Mouse (Mus musculus) ZHBTc4 (cell line): ENCODE results near the gene Pon1.

Experiments
- DNase-seq: peaks from one replicate; pipeline ENCODE4 v3.0.0-alpha.2; 2011; ENCODE audit warnings: low read depth, low spot score

The Pon1 gene

GRCm38 (mm10) chr6:5177967-5178891, 15.5 kb downstream of the Pon1 start:
- no peak for DNase-seq

DNA sequence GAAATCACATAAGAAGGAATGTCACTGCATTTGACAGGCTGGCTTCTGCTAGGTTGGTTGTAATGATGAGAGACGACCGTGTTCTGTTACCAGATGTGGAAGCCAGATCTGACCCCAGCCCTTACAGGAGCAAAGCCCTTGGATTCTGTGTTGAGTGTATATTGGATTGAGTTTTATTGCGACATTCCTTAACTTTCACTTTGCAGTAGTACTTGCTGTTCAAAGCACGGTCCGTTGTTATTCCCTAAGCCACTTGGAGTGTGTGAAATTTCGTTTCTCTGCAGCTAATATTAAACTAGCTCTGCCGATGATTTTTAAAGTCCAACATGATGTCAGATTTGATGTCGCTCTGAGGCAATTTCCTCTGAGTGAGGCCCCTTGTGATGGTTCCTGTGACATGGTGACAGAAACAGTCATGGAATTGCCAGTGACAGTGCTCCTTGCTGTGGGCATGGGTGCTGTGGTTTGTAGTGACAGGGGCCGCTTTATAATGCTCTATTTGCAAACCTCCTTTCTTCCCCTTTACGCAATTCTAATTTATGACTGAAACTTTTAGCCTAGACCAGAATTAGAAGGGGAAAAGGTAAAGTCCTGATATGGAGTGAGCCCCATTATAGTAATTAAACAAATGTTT, 19.4 kb downstream of the Pon1 start:
- no peak for DNase-seq

GRCm38 (mm10) chr6:5172571-5172970, 21.2 kb downstream of the Pon1 start:
- peak; percentile 48 for DNase-seq

GRCm38 (mm10) chr6:5171418-5171817, 22.3 kb downstream of the Pon1 start:
- DNase-seq: no peak

GRCm38 (mm10) chr6:5168158-5168557, 25.6 kb downstream of the Pon1 start:
- DNase-seq: no peak

GRCm38 (mm10) chr6:5167051-5167677, 26.6 kb downstream of the Pon1 start:
- DNase-seq: peak; percentile 26

- no peak for DNase-seq
Observed at GRCm38 (mm10) chr6:5164855-5165254, 28.9 kb downstream of the Pon1 start.

GRCm38 (mm10) chr6:5163507-5164144, 30.1 kb downstream of the Pon1 start:
- DNase-seq: no peak

DNA sequence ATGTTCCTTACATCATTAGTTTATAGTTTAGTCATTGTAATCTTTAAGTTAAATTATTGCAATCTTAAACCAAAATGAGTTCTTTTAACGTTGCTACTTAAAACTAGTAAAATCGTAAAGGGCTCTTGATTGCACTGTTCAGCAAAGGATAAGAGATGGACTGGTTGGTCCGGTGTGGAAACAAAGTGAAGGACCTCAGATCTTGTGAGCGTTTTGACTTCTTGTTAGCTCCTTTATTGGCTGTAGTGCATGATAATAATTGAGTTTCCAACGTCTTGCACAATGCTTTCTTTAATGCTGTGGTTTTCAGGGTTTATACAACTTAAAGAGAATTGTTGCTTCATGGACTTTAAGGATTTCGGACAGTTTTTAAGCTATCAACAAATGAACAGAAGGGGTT, 31.7 kb downstream of the Pon1 start:
- DNase-seq: no peak

DNA sequence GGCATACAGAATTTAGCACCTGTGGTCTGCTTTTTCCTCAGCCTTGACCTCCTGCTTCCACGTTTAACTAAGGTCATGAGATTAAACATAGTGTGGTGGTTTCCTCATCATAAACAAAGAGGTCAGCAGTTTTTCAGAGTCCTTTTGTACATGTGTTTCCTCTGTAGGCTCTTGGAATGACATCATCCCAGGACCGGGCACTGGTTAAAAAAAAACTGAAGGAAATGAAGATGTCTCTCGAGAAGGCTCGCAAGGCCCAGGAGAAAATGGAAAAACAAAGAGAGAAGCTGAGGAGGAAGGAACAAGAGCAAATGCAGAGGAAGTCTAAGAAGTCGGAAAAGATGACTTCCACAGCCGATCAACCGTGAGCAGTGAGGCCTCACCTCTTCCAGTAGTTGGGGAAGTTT, 34.4 kb downstream of the Pon1 start:
- DNase-seq: no peak

- no peak for DNase-seq
Observed at GRCm38 (mm10) chr6:5156541-5157425, 37.0 kb downstream of the Pon1 start.

DNA sequence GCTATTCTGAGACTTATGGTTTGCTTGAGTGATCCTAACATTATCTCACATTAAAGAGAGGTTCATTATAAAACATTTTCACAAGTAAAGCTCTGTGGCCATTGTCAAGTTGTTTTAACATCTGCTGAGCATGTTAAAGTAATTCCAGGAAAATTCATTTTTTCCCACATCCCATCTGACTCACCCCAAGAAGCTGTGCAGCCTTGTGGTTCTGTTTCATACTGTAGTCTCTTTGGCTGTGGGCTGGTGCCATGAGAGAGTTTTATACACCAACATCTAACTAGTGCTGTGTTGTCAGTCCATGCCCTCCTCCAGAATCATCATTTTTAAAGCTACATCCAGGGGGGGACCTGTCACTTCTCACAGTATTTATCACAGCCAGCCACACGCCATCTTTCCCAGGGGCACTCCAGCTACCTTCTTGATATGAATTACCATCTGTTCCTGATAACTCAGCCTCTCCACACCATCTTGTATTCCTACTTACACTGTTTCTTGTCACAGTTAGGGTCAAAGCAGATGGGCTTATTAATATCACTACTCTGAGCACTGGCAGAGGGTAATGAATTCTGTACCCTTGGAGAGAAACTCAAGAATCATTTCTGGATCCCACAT, 38.3 kb downstream of the Pon1 start:
- no peak for DNase-seq

DNA sequence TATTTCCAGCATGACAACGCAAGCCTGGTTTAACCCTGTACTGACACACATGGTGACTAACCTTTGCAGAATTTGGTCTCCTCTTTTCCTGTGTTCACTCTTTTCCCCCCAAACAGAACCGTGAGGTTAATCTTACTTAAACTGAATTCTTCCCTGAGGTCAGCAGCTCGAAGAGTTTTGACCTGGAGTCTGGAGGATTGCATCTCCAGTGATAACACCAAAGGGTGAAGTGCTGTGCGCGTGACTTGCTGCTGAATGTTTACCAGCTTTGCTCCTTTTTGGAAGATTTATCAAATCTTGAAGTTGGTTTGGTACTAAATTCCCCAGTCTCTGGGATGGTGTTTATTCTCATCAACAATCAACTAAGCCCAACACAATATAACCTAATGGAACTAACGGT, 39.0 kb downstream of the Pon1 start:
- DNase-seq: no peak

- no peak for DNase-seq
Observed at GRCm38 (mm10) chr6:5152185-5152584, 41.6 kb downstream of the Pon1 start.

DNA sequence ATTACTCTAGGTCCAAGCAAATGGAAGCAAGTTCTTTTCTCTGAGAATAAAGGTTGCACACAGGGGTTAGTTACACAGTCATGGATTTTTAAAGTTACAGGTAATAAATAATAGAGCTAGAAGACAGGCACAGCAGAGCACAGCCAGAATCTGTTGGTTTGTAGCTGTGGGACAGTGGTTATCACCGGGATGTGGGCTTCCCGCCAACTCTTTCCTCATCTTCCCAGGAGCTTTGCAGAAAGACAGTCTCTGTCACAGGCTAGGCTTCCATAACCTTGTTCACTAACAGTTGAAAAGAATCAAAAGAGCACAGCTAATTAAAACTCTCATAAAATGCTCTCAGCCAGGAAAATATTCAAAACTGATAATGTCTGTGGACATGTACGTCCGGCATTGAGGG, 42.6 kb downstream of the Pon1 start:
- no peak for DNase-seq

GRCm38 (mm10) chr6:5149941-5150340, 43.8 kb downstream of the Pon1 start:
- DNase-seq: no peak

DNA sequence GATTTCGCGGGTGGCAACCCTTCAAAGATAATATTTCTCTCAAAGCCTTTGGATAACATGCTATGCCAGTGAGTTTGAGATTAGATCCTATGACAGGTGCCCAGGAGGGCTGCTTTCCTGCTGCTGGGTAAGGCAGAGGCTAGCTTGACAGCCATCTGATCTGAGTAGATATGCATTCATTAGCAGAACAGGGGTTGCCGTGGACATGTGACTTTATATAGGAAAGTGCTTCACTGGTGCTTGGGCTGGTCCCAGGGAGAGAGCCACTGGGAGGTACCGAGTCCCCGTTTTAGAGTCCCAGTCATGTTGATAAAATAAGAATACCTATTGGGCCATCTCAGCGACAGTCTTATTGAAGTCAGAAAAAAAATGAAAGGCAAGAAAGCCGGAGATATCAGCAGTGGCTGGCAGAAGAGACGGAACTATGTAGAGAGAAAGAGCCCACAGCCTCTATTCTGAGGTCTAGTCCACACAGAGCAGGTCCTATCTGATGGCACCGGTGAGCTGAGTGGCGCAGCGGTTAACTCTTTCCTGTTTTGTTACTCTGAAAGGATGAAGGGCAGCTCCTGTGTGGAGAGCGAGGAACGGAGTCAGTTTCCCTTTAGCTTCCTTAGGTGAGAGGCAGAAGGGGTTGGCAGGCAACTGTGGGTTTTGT, 46.1 kb downstream of the Pon1 start:
- no peak for DNase-seq

GRCm38 (mm10) chr6:5139666-5140065, 54.1 kb downstream of the Pon1 start:
- no peak for DNase-seq

GRCm38 (mm10) chr6:5138875-5139631, 54.7 kb downstream of the Pon1 start:
- DNase-seq: peak; percentile 72
